Mouse (Mus musculus) lung, postnatal 0 days (tissue): ENCODE measurements around the gene Gm9639.
"Not testable (repeated sequence)": the region's sequence is repeated elsewhere in the genome, so short reads cannot be mapped to it uniquely, and the experiment has no call there.

Source experiments
- CTCF ChIP-seq: IDR thresholded peaks from 2 replicates; pipeline ENCODE4 v1.5.1; 2016; ENCODE audit warnings: antibody characterized with exemption, mild to moderate bottlenecking
- EP300 ChIP-seq: IDR thresholded peaks from 2 replicates; pipeline ENCODE4 v1.6.1; 2016; ENCODE audit warnings: antibody characterized with exemption, mild to moderate bottlenecking, control low read depth

DNA sequence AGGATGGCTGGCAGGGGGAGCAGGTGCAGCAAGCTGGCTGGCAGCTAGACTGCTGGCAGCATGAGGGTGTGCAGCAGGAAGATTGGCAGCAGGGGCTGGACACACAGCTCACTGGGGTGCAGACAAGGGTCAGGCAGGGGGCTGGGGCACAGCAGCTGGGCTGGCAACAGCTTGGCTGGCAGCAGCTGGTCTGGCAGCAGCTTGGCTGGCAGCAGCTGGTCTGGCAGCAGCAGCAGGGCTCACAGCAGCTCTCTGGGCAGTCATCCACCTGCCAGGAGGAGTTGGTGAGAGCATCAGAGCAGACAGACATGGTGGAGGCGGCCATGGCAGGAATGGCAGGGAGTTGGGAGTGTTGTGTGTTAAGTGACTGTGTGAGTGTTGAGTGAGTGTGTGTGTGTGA is 7.0 kb downstream of the Gm9639 start, which contains the start of gene Gm7137:
- not testable (repeated sequence) for TF ChIP-seq CTCF, EP300
